Mouse (Mus musculus): ENCODE data around the gene E430018J23Rik. TPM values are rescaled to one million over a fixed set of nuclear protein-coding genes. Genes with fewer than 3 reads are reported as not detected.
"Not testable (repeated sequence)": the region's sequence is repeated elsewhere in the genome, so short reads cannot be mapped to it uniquely, and the experiment has no call there.

The E430018J23Rik gene
- total RNA-seq, 2 experiments from 2014 or later, result 7.9 to 9.0 TPM

GRCm38 (mm10) chr7:127385560-127385959, 7.9 kb downstream of the E430018J23Rik start:
- not testable (repeated sequence) for DNase-seq (ENCODE audit: extremely low spot score in 1 of 2, low spot score in 1 of 2)

GRCm38 (mm10) chr7:127378310-127378921, 15.0 kb downstream of the E430018J23Rik start:
- DNase-seq (ENCODE audit: extremely low spot score in 1 of 2, low spot score in 1 of 2), result no peak

- peak; percentile 74 to 88 for DNase-seq (ENCODE audit: extremely low spot score in 1 of 2, low spot score in 1 of 2)
Observed at GRCm38 (mm10) chr7:127375271-127376245, 17.9 kb downstream of the E430018J23Rik start, which contains the start of gene Zfp747. Gene Zfp747, minus strand, starts transcription at chr7:127376050.

GRCm38 (mm10) chr7:127371870-127372269, 21.6 kb downstream of the E430018J23Rik start:
- not testable (repeated sequence) for DNase-seq (ENCODE audit: extremely low spot score in 1 of 2, low spot score in 1 of 2)

GRCm38 (mm10) chr7:127371213-127371612, 22.2 kb downstream of the E430018J23Rik start:
- no peak for DNase-seq (ENCODE audit: extremely low spot score in 1 of 2, low spot score in 1 of 2)

GRCm38 (mm10) chr7:127366249-127366648, 27.2 kb downstream of the E430018J23Rik start:
- DNase-seq (ENCODE audit: extremely low spot score in 1 of 2, low spot score in 1 of 2), result no peak

- no peak for DNase-seq (ENCODE audit: extremely low spot score in 1 of 2, low spot score in 1 of 2)
Observed at GRCm38 (mm10) chr7:127364166-127364565, 29.3 kb downstream of the E430018J23Rik start.

GRCm38 (mm10) chr7:127363475-127363921, 29.9 kb downstream of the E430018J23Rik start:
- no peak for DNase-seq (ENCODE audit: extremely low spot score in 1 of 2, low spot score in 1 of 2)

- not testable (repeated sequence) for DNase-seq (ENCODE audit: extremely low spot score in 1 of 2, low spot score in 1 of 2)
Observed at GRCm38 (mm10) chr7:127362418-127362817, 31.0 kb downstream of the E430018J23Rik start.

GRCm38 (mm10) chr7:127361449-127361848, 32.0 kb downstream of the E430018J23Rik start:
- DNase-seq (ENCODE audit: extremely low spot score in 1 of 2, low spot score in 1 of 2), result no peak

- DNase-seq (ENCODE audit: extremely low spot score in 1 of 2, low spot score in 1 of 2), result no peak
Observed at GRCm38 (mm10) chr7:127360265-127360664, 33.2 kb downstream of the E430018J23Rik start.

- no peak for DNase-seq (ENCODE audit: extremely low spot score in 1 of 2, low spot score in 1 of 2)
Observed at GRCm38 (mm10) chr7:127358472-127358871, 35.0 kb downstream of the E430018J23Rik start.

GRCm38 (mm10) chr7:127357871-127358270, 35.6 kb downstream of the E430018J23Rik start:
- DNase-seq (ENCODE audit: extremely low spot score in 1 of 2, low spot score in 1 of 2), result no peak

GRCm38 (mm10) chr7:127355796-127356195, 37.6 kb downstream of the E430018J23Rik start:
- DNase-seq (ENCODE audit: extremely low spot score in 1 of 2, low spot score in 1 of 2), result no peak

- no peak for DNase-seq (ENCODE audit: extremely low spot score in 1 of 2, low spot score in 1 of 2)
Observed at GRCm38 (mm10) chr7:127351230-127352004, 42.0 kb downstream of the E430018J23Rik start.

- no peak for DNase-seq (ENCODE audit: extremely low spot score in 1 of 2, low spot score in 1 of 2)
Observed at GRCm38 (mm10) chr7:127346676-127347075, 46.8 kb downstream of the E430018J23Rik start.

GRCm38 (mm10) chr7:127345512-127346325, 47.7 kb downstream of the E430018J23Rik start, which contains the start of gene Zfp768:
Gene Zfp768, minus strand, starts transcription at chr7:127345589.
- peak; percentile 90 to 92 for DNase-seq (ENCODE audit: extremely low spot score in 1 of 2, low spot score in 1 of 2)

GRCm38 (mm10) chr7:127345092-127345491, 48.3 kb downstream of the E430018J23Rik start:
- no peak for DNase-seq (ENCODE audit: extremely low spot score in 1 of 2, low spot score in 1 of 2)

- no peak for DNase-seq (ENCODE audit: extremely low spot score in 1 of 2, low spot score in 1 of 2)
Observed at GRCm38 (mm10) chr7:127344371-127344770, 49.1 kb downstream of the E430018J23Rik start.
